Mouse (Mus musculus): Measurements from ENCODE around the gene Sept1.

DNA sequence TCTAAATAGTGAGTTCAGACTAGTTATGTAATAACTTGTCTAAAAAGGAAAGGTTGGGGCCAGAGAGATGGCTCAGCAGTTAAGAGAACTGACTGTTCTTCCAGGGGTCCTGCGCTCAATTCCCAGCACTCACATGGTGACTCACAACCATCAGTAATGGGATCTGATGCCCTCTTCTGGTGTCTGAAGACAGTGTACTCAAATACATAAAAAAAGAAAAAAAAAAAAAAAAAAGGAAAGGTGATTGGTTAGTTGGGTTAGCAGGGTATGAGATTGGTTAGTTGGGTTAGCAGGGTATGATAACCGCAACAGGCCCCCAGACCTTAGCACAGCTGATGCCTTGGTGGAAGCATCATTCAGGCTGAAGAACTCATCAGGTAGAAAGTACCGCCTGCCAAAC, 30.6 kb upstream of the Sept1 start:
- no peak for TF ChIP-seq POLR2A (IDR thresholded peaks at IDR 0.05; ENCODE audit: borderline replicate concordance, insufficient read depth, low read length)
- TF ChIP-seq CTCF (IDR thresholded peaks at IDR 0.05; ENCODE audit: borderline replicate concordance, insufficient read depth, low read depth, low read length), result no peak

All from cerebellum, adult 2 months (tissue).